Mouse (Mus musculus): Measurements from ENCODE around the gene Rftn1. TPM values are rescaled to one million over a fixed set of nuclear protein-coding genes. Genes with fewer than 3 reads are reported as not detected.
"Not testable (repeated sequence)": the region's sequence is repeated elsewhere in the genome, so short reads cannot be mapped to it uniquely, and the experiment has no call there.

Rftn1 gene
- polyA plus RNA-seq, 1 experiment from 2014 or later: 4.2 TPM

DNA sequence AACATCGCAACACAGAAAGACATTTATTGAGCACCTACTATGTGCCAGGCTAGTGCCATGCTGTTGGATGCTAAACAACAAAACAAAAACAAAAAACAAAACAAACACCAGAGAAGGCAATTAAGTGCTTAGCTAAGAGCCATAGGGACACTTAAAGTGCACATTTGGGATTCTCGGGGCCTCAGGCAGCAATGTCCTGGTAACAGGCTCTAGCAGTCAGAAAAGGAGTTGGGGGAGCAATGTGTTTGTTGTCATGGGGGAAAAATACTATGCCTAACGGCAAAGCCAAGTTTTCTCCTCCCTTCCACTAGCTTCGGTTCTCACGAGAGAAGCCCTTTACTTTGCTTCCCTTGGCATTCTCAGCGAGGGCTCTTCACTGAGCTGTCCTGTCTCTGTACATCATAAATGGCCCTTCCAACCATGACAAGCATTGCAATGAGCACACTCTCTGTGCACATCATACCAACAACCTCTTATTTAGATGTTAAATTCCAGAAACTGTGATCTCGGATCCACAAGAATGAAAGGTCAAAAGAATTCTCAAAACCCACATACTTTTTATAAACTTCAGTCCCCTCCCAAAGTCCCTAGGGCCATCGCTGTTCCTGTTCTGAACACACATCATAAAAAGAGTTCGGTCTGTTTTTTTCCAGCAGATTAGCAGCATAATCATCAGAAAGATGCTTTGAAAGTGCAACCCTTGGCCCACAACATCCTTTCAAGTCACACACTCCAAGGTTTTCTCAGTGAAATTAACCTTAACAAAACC, 63.2 kb downstream of the Rftn1 start:
- Histone ChIP-seq H3K4me1 (peaks cover 37% of the 10 kb centered on the region), H3K36me3 (no peaks in the 10 kb centered on the region), H3K9me3 (replicated peaks) (no peaks in the 10 kb centered on the region), H3K27me3 (ENCODE audit: low read depth, poor library complexity, severe bottlenecking) (peaks cover 23% of the 10 kb centered on the region; the same call in 1 of the 2 replicates), H3K27ac (replicated peaks) (no peak overlapping the region), H3K4me3 (no peak overlapping the region)
- no peak for DNase-seq (ENCODE audit: low spot score)
- 82% methylated on average over 9 of the region's 9 CpGs for WGBS

DNA sequence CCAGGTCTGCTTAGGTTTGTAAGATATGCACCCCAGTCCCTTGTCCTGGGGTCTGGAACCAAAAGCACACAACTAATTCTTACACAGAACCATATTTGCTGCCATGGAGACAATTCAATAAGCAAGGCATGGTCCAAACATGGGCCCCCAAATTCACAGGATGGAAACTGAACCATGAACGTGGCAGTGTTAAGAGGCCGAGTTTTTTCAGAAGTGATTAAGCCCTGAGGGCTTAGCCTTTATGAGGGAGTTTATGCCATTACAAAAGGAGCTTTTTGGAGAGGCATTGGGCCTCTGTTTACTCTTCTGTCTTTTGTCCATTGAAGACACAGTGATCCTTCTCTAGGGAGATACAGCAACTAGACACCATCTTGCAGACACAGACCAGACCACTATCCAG, 63.9 kb downstream of the Rftn1 start:
- H3K9me3 ChIP-seq (replicated peaks): no peaks in the 10 kb centered on the region
- peaks cover 23% of the 10 kb centered on the region; the same call in 1 of the 2 replicates for H3K27me3 ChIP-seq (ENCODE audit: low read depth, poor library complexity, severe bottlenecking)
- H3K4me1 ChIP-seq: peaks cover 37% of the 10 kb centered on the region
- WGBS: 13% methylated on average over 2 of the region's 2 CpGs
- no peak overlapping the region for H3K27ac ChIP-seq (replicated peaks)
- no peak overlapping the region for H3K4me3 ChIP-seq
- no peaks in the 10 kb centered on the region for H3K36me3 ChIP-seq
- DNase-seq (ENCODE audit: low spot score): no peak

GRCm38 (mm10) chr17:50125900-50126299, 64.6 kb downstream of the Rftn1 start:
- peaks cover 37% of the 10 kb centered on the region for H3K4me1 ChIP-seq
- no peaks in the 10 kb centered on the region for H3K36me3 ChIP-seq
- 80% methylated on average over 5 of the region's 5 CpGs for WGBS
- no peak overlapping the region for H3K27ac ChIP-seq (replicated peaks)
- no peak for DNase-seq (ENCODE audit: low spot score)
- peaks cover 23% of the 10 kb centered on the region; the same call in 1 of the 2 replicates for H3K27me3 ChIP-seq (ENCODE audit: low read depth, poor library complexity, severe bottlenecking)
- H3K4me3 ChIP-seq: no peak overlapping the region
- H3K9me3 ChIP-seq (replicated peaks): no peaks in the 10 kb centered on the region

DNA sequence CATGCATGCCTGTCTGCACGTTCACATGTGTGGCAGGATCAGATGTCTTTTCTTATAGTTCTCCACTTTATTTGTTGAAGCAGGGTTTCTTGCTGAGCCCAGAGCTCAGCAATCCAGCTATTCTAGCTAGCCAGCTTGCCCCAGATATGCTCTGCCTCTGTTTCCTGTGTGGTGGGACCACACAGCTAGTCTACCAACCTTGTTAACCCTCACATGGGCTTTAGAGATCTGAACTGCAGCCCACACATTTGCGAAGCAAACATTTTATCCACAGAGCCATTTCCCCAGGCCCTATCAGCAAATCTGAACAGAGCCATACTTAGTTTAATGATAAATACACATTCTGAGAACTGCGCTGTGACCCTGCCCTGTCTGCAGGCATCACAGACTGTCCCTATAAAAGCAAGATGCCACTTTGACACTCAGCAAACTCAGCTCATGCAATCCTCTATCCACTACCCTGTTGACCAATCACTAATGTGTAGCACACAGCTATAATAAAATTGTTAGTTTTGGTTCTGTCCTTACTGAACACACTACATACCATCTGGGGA, 65.2 kb downstream of the Rftn1 start:
- no peak overlapping the region for H3K4me3 ChIP-seq
- no peaks in the 10 kb centered on the region for H3K9me3 ChIP-seq (replicated peaks)
- no peaks in the 10 kb centered on the region for H3K36me3 ChIP-seq
- peaks cover 23% of the 10 kb centered on the region; the same call in 1 of the 2 replicates for H3K27me3 ChIP-seq (ENCODE audit: low read depth, poor library complexity, severe bottlenecking)
- no peak for DNase-seq (ENCODE audit: low spot score)
- 89% methylated on average over 3 of the region's 3 CpGs for WGBS
- H3K4me1 ChIP-seq: peaks cover 37% of the 10 kb centered on the region
- no peak overlapping the region for H3K27ac ChIP-seq (replicated peaks)

GRCm38 (mm10) chr17:50124708-50125107, 65.8 kb downstream of the Rftn1 start:
- Histone ChIP-seq H3K27ac (replicated peaks) (no peak overlapping the region), H3K27me3 (ENCODE audit: low read depth, poor library complexity, severe bottlenecking) (peaks cover 17% of the 10 kb centered on the region; the same call in 1 of the 2 replicates), H3K36me3 (no peaks in the 10 kb centered on the region), H3K9me3 (replicated peaks) (no peaks in the 10 kb centered on the region), H3K4me1 (peaks cover 37% of the 10 kb centered on the region), H3K4me3 (no peak overlapping the region)
- DNase-seq (ENCODE audit: low spot score): no peak
- WGBS: 89% methylated on average over 4 of the region's 4 CpGs

GRCm38 (mm10) chr17:50122555-50122954, 67.9 kb downstream of the Rftn1 start:
- 84% methylated on average over 8 of the region's 8 CpGs for WGBS
- DNase-seq (ENCODE audit: low spot score): no peak

DNA sequence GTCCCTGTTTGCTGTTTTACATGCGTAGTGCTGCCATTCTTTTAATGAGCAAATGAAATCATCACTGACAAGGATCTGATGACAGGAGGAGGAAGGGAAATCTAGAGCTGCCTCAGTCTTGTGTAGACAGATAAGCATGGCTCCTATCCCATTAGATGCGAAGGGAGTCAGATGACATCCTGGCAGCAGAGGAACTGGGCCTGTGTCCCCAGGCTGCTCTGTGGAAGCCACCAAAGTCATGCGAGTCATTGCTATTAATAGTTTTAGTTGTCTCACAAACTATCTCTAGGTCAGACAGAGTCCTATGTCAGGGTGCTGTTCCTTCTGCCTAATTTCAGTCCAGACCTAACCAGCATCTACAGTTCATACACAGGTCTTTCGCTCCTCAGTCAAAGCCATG, 70.4 kb downstream of the Rftn1 start:
- Histone ChIP-seq H3K4me3 (no peak overlapping the region), H3K27ac (replicated peaks) (no peak overlapping the region), H3K4me1 (peaks cover 5% of the 10 kb centered on the region; the same call in 1 of the 2 replicates), H3K9me3 (replicated peaks) (no peaks in the 10 kb centered on the region; the same call in 1 of the 2 replicates), H3K36me3 (no peaks in the 10 kb centered on the region), H3K27me3 (ENCODE audit: low read depth, poor library complexity, severe bottlenecking) (peaks cover 10% of the 10 kb centered on the region; the same call in 1 of the 2 replicates)
- DNase-seq (ENCODE audit: low spot score): no peak
- 93% methylated on average over 4 of the region's 4 CpGs for WGBS

More at GRCm38 (mm10) chr17:50122555-50122954, 67.9 kb downstream of the Rftn1 start:
- Histone ChIP-seq H3K36me3 (no peaks in the 10 kb centered on the region), H3K27me3 (ENCODE audit: low read depth, poor library complexity, severe bottlenecking) (peaks cover 10% of the 10 kb centered on the region; the same call in 1 of the 2 replicates), H3K27ac (replicated peaks) (no peak overlapping the region), H3K4me1 (peaks cover 25% of the 10 kb centered on the region), H3K9me3 (replicated peaks) (no peaks in the 10 kb centered on the region), H3K4me3 (no peak overlapping the region)

- Histone ChIP-seq H3K27ac (replicated peaks) (no peak overlapping the region), H3K9me3 (replicated peaks) (no peaks in the 10 kb centered on the region; the same call in 1 of the 2 replicates), H3K4me1 (no peaks in the 10 kb centered on the region), H3K27me3 (ENCODE audit: low read depth, poor library complexity, severe bottlenecking) (no peaks in the 10 kb centered on the region), H3K36me3 (no peaks in the 10 kb centered on the region), H3K4me3 (no peak overlapping the region)
- no peak for DNase-seq (ENCODE audit: low spot score)
- WGBS: 93% methylated on average over 7 of the region's 7 CpGs
Measured at GRCm38 (mm10) chr17:50117461-50117860, 73.0 kb downstream of the Rftn1 start.

- Histone ChIP-seq H3K27me3 (ENCODE audit: low read depth, poor library complexity, severe bottlenecking) (no peaks in the 10 kb centered on the region), H3K27ac (replicated peaks) (no peak overlapping the region), H3K9me3 (replicated peaks) (no peaks in the 10 kb centered on the region; the same call in 1 of the 2 replicates), H3K36me3 (no peaks in the 10 kb centered on the region), H3K4me1 (no peaks in the 10 kb centered on the region), H3K4me3 (no peak overlapping the region)
- DNase-seq (ENCODE audit: low spot score): no peak
- 97% methylated on average over 3 of the region's 3 CpGs for WGBS
Measured at GRCm38 (mm10) chr17:50116980-50117379, 73.5 kb downstream of the Rftn1 start.

DNA sequence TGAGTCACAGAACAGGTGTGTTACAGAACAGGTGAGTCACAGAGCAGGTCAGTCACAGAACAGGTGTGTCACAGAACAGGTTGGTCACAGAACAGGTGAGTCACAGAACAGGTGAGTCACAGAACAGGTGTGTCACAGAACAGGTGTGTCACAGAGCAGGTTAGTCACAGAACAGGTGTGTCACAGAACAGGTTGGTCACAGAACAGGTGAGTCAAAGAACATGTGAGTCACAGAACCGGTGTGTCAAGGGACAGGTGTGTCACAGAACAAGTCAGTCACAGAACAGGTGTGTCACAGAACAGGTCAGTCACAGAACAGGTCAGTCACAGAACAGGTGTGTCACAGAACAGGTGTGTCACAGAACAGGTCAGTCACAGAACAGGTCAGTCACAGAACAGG, 74.1 kb downstream of the Rftn1 start:
- not testable (repeated sequence) for H3K4me1 ChIP-seq; H3K27me3 ChIP-seq (ENCODE audit: low read depth, poor library complexity, severe bottlenecking); DNase-seq (ENCODE audit: low spot score); H3K4me3 ChIP-seq; H3K9me3 ChIP-seq (replicated peaks); H3K27ac ChIP-seq (replicated peaks); H3K36me3 ChIP-seq
- WGBS: 90% methylated on average over 1 of the region's 1 CpGs

DNA sequence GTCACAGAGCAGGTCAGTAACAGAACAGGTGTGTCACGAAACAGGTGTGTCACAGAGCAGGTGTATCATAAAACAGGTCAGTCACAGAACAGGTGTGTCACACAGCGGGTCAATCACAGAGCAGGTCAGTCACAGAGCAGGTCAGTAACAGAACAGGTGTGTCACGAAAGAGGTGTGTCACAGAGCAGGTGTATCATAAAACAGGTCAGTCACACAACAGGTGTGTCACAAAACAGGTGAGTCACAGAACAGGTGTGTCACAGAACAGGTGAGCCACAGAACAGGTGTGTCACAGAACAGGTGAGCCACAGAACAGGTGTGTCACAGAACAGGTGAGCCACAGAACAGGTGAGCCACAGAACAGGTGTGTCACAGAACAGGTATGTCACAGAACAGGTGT, 74.8 kb downstream of the Rftn1 start:
- not testable (repeated sequence) for H3K27me3 ChIP-seq (ENCODE audit: low read depth, poor library complexity, severe bottlenecking); H3K4me1 ChIP-seq; H3K27ac ChIP-seq (replicated peaks); H3K9me3 ChIP-seq (replicated peaks); H3K36me3 ChIP-seq; DNase-seq (ENCODE audit: low spot score); H3K4me3 ChIP-seq
- WGBS: 93% methylated on average over 3 of the region's 3 CpGs

- Histone ChIP-seq H3K4me1 (peaks cover 2% of the 10 kb centered on the region; the same call in 1 of the 2 replicates), H3K4me3 (no peak overlapping the region), H3K9me3 (replicated peaks) (no peaks in the 10 kb centered on the region; the same call in 1 of the 2 replicates), H3K27me3 (ENCODE audit: low read depth, poor library complexity, severe bottlenecking) (no peaks in the 10 kb centered on the region), H3K36me3 (no peaks in the 10 kb centered on the region), H3K27ac (replicated peaks) (no peak overlapping the region)
- no peak for DNase-seq (ENCODE audit: low spot score)
- WGBS: 87% methylated on average over 8 of the region's 8 CpGs
Measured at GRCm38 (mm10) chr17:50114659-50115058, 75.8 kb downstream of the Rftn1 start.
